Mouse (Mus musculus) forebrain, embryonic 13.5 days (tissue): ENCODE results near the gene Ano1. TPM values are rescaled to one million over a fixed set of nuclear protein-coding genes. Genes with fewer than 3 reads are reported as not detected.

Source experiments
- ATAC-seq: fragments of 200-750 bp; cut with Nextera tagmentation; 2 replicates; pipeline ENCODE4 v1.8.0; 2017
- H3K27ac ChIP-seq: fragments of 300-500 bp; sonication (generic); 2 replicates; pipeline ENCODE4 v1.5.1; 2015; ENCODE audit warnings: inconsistent platforms, mild to moderate bottlenecking, moderate library complexity
- H3K27me3 ChIP-seq: fragments of 300-500 bp; sonication (generic); 2 replicates; pipeline ENCODE4 v1.6.1; 2015; ENCODE audit warnings: mild to moderate bottlenecking, inconsistent platforms
- H3K36me3 ChIP-seq: fragments of 300-500 bp; sonication (generic); 2 replicates; pipeline ENCODE4 v1.6.1; 2015; ENCODE audit warnings: mild to moderate bottlenecking, inconsistent platforms; ENCODE audit not compliant: poor library complexity, severe bottlenecking
- H3K4me1 ChIP-seq: fragments of 300-500 bp; sonication (generic); 2 replicates; pipeline ENCODE4 v1.6.1; 2015; ENCODE audit warnings: inconsistent platforms
- H3K4me2 ChIP-seq: fragments of 300-500 bp; sonication (generic); 2 replicates; pipeline ENCODE4 v1.6.1; 2015; ENCODE audit warnings: inconsistent platforms, mild to moderate bottlenecking, moderate library complexity
- H3K4me3 ChIP-seq: fragments of 300-500 bp; sonication (generic); 2 replicates; pipeline ENCODE4 v1.5.1; 2015; ENCODE audit warnings: mild to moderate bottlenecking, inconsistent platforms
- H3K9ac ChIP-seq: fragments of 300-500 bp; sonication (generic); 2 replicates; pipeline ENCODE4 v1.6.1; 2015; ENCODE audit warnings: mild to moderate bottlenecking, inconsistent platforms
- H3K9me3 ChIP-seq: fragments of 300-500 bp; sonication (generic); replicated peaks from 2 replicates; pipeline ENCODE4 v1.6.1; 2016; ENCODE audit warnings: inconsistent platforms
- WGBS: fragments of 180-500 bp; shearing (Covaris S2); methylation state at CpG from one replicate; pipeline ENCODE4 v1.1.7; 2015; 5-methylcytosine and 5-hydroxymethylcytosine counted together
- polyA plus RNA-seq: library from polyadenylated mRNA; unstranded; fragments of >200 nt; fragmentation: Nextera tagmentation; extraction: Ambion mirVana; gene quantifications from 2 replicates; pipeline ENCODE4 v1.2.1, GENCODE M21; 2015

The Ano1 gene
- polyA plus RNA-seq, 1 experiment from 2014 or later: 12.3 TPM

DNA sequence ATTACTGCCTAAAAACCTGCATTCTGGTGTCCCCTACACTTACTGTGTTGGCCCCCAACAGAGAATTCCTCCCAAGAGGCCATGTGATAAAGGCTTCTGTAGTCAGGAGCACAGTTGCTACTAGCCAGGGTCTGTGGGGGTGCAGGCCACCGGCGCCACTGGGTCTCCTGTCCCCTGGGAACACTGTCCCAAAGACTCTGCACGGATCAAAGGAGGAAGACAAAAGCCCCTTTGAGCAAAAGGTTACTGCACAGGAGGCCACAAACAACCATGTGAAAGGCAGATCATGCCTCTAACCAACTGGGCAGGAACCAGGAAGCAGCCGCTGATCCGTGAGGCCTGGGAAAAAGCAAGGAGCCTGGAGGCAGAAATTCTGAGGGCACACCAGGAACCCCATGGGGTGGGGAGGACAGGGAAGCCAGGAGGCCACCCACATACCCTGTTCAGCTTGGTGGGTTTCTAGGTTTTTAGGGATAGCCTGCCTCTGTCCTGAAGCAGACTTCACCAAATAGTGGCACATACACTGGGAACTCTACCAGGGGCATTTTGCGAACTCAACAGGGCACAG, 151.4 kb downstream of the Ano1 start:
- Histone ChIP-seq H3K36me3 (no peaks in the 10 kb centered on the region; the same call in 1 of the 2 replicates), H3K4me1 (peaks cover 3% of the 10 kb centered on the region; the same call in 1 of the 2 replicates), H3K9me3 (no peaks in the 10 kb centered on the region), H3K27me3 (no peaks in the 10 kb centered on the region), H3K27ac (no peak overlapping the region), H3K4me2 (no peak overlapping the region), H3K9ac (no peak overlapping the region), H3K4me3 (no peak overlapping the region)
- 24% methylated on average over 6 of the region's 6 CpGs for WGBS
- ATAC-seq: no peak

DNA sequence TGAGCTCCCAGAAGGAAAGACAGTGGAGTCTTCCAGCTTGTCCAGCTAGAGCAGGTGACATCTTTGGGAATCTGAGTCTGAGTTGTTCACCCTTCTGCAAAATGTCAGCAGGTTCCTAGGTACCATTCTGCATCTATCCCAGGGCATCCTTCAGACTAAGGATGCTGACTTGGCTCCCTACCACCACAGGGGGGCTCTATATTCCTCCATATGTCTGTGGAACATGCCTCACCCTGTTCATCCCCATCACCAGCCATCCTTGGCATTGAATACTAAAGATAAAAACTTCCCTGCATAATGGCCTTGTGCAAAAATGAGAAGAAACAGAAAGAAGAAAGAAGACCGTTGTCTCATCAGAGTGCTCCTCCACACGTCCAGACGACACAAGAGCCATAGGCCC, 162.3 kb downstream of the Ano1 start:
- Histone ChIP-seq H3K9ac (no peak overlapping the region), H3K4me2 (no peak overlapping the region), H3K36me3 (0 out of 2 replicates have a peak, but pooled peaks cover 9% of the 10 kb centered on the region), H3K9me3 (no peaks in the 10 kb centered on the region), H3K27ac (no peak overlapping the region), H3K27me3 (peaks cover 13% of the 10 kb centered on the region; the same call in 1 of the 2 replicates), H3K4me3 (no peak overlapping the region), H3K4me1 (no peaks in the 10 kb centered on the region)
- no peak for ATAC-seq
- 76% methylated on average over 3 of the region's 3 CpGs for WGBS

DNA sequence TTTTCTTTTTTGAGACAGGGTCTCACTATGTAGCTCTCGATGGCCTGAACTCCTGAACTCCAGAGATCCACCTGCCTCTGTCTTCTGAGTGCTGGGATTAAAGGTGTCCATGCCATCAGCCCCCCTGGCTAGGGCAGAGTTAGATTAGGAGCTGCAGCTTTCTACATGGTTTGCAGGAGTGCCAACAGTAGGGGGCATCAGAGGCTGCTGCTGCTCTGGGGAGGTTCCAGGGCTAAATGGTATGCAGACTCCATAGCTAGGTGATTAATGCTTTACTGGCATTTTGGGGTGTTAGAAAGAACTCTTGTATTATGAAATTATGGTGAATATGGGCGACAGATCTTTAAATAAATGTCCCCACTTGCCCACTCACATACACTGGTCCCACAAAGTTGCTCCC, 164.5 kb downstream of the Ano1 start:
- 42% methylated on average over 2 of the region's 2 CpGs for WGBS
- peaks cover 12% of the 10 kb centered on the region for H3K4me1 ChIP-seq
- no peak overlapping the region for H3K9ac ChIP-seq
- no peaks in the 10 kb centered on the region for H3K9me3 ChIP-seq
- H3K4me3 ChIP-seq: no peak overlapping the region
- H3K4me2 ChIP-seq: no peak overlapping the region
- no peak for ATAC-seq
- H3K27me3 ChIP-seq: peaks cover 16% of the 10 kb centered on the region; the same call in 1 of the 2 replicates
- H3K27ac ChIP-seq: no peak overlapping the region
- H3K36me3 ChIP-seq: 0 out of 2 replicates have a peak, but pooled peaks cover 7% of the 10 kb centered on the region

DNA sequence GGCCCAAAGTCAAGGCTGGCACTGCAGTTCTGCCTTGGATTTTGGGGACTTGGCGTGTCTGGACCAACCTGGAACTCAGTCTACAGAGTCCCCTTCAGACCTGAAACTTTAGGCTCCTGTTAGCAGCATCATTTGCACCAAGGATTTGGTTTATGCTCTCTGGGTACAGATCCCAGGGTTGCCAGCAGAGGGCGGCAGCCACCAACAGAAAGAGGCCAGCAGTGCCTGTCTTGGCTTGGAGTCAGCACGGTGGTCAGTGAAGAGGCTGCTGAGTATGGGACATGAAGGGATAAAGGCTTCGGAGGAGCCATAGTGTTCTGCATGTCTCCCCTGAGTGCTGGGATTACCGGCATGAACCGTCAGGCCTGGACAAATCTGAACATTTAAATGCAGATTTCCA, 166.1 kb downstream of the Ano1 start:
- Histone ChIP-seq H3K4me2 (no peak overlapping the region), H3K9ac (no peak overlapping the region), H3K9me3 (no peaks in the 10 kb centered on the region), H3K4me3 (no peak overlapping the region), H3K4me1 (peaks cover 22% of the 10 kb centered on the region), H3K27me3 (peaks cover 16% of the 10 kb centered on the region; the same call in 1 of the 2 replicates), H3K36me3 (no peaks in the 10 kb centered on the region), H3K27ac (no peak overlapping the region)
- no peak for ATAC-seq
- WGBS: 7% methylated on average over 6 of the region's 6 CpGs

DNA sequence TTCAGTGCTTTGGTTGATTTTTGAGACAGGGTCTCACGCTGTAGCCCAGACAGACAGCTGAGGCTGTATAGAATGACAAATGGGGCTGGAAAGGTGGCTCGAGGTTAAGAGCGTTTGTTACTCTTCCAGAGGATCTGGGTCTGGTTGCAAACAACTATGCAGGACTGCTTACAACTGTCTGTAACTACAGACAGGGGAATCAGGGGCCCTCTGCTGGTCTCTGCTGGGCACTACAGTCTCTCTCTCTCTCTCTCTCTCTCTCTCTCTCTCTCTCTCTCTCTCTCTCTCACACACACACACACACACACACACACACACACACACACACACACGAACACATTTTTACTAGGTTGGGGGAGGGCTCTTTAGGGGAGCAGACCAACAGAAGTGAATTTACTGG, 168.2 kb downstream of the Ano1 start:
- no peak overlapping the region for H3K27ac ChIP-seq
- H3K4me2 ChIP-seq: no peak overlapping the region
- H3K36me3 ChIP-seq: peaks cover 18% of the 10 kb centered on the region
- 3% methylated on average over 4 of the region's 4 CpGs for WGBS
- no peak for ATAC-seq
- peaks cover 16% of the 10 kb centered on the region; the same call in 1 of the 2 replicates for H3K27me3 ChIP-seq
- no peak overlapping the region for H3K9ac ChIP-seq
- H3K4me1 ChIP-seq: peaks cover 24% of the 10 kb centered on the region
- H3K9me3 ChIP-seq: no peaks in the 10 kb centered on the region
- H3K4me3 ChIP-seq: no peak overlapping the region

DNA sequence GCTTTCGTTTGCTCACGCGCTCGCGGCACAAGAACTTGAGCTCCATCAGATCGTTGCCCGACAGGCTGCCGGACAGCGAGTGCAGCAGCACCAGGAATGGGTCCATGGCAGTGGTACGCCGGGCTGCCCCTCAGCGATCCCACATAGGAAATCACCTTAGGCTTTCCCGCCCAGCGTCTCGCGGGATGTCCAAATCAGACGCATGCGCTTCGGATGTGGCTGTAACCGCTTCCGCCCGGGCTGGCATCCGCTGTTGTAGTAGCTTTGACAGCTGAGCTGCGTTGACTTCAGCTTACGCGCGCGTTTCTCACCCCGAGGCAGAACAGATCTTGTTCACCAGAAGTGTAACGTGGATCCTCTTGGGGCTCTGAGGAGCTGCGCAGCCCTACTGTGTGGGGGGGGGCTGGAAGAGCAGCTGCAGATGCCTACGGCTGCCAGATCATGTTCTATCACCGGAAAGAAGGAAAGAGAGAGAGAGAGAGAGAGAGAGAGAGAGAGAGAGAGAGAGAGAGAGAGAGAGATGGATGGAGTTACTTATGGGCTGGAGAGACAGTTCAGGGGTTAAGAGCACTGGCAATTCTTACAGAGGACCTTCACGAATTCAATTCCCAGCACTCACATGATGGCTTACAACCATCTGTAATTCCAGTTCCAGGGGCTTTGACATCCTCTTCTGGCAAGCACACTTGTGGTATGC, 169.3 kb downstream of the Ano1 start, which contains the start of gene Fadd:
TSS of gene Fadd (minus strand) at position 180 of the 697 bp plus-strand sequence.
- Histone ChIP-seq H3K27ac (peak within 1 kb of the TSS; percentile 87), H3K36me3 (peaks cover 26% of the 10 kb centered on the region), H3K4me1 (peaks cover 24% of the 10 kb centered on the region), H3K9me3 (no peaks in the 10 kb centered on the region), H3K4me3 (peak within 1 kb of the TSS; percentile 64), H3K9ac (peak within 1 kb of the TSS; percentile 85), H3K27me3 (peaks cover 16% of the 10 kb centered on the region; the same call in 1 of the 2 replicates), H3K4me2 (peak within 1 kb of the TSS; percentile 77)
- ATAC-seq: peak; percentile 93
- 2% methylated on average over 34 of the region's 34 CpGs for WGBS

DNA sequence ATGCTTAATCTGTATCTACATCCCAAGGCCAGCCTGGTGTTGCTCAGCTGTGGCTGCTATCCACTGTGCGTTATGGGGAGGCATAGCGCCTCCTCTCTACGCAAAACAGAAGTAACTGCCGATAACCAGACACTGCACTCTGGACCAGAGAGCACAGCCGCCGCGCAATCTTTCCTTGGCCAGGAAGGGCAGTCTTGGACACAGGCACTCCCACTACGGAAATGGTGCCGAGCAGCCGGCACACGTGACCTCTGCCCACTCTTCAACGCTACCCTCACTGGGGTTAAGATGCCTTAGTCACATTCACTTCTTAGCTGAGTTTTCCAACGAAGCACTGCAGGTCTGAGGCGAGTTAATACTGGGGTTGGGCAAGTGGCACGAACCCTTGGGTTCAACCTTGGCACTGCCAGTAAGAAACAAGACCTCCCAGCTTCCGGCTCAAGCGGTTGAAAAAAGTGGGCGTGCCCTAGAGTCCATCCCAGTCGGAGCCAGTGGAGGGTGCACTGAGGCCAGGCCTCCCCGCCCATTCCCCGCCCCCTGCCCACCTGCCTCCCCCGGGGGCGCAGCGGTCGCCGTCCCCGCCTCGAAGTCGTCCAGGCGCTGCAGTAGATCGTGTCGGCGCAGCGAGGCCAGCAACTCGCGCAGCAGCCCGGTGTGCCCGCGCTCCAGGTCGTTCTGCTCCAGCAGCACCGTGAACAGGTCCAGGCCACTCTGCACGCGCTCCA, 170.1 kb downstream of the Ano1 start:
- peak; percentile 84 for ATAC-seq
- peaks cover 13% of the 10 kb centered on the region; the same call in 1 of the 2 replicates for H3K27me3 ChIP-seq
- under 1% methylated on average over 43 of the region's 43 CpGs for WGBS

DNA sequence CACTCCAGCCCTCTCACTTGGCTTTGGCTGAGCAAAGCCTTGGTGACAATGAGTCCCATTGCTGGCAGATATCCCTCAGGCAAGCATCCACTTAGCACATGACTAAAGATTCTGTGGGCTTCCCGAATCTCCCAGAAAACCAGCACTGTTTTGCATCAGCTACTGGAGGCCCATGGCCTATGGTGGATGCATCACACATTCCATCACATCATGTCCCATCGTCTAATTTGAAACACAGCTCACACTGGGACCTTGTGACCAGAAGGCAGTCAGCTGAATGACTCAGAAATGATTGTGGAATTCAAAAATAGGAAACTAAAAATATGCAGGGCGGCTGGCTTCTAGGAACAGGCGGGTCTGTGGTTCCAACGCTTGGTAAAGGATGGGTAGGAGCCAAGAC, 173.9 kb downstream of the Ano1 start:
- WGBS: 94% methylated on average over 5 of the region's 5 CpGs
- ATAC-seq: no peak

More for the DNA sequence above, 170.1 kb downstream of the Ano1 start:
- peak overlapping the region; percentile 85 for H3K9ac ChIP-seq
- no peaks in the 10 kb centered on the region for H3K9me3 ChIP-seq
- peaks cover 24% of the 10 kb centered on the region for H3K4me1 ChIP-seq
- peak overlapping the region; percentile 77 for H3K4me2 ChIP-seq
- H3K27ac ChIP-seq: peak overlapping the region; percentile 87
- peaks cover 26% of the 10 kb centered on the region for H3K36me3 ChIP-seq
- H3K4me3 ChIP-seq: peak overlapping the region; percentile 64

DNA sequence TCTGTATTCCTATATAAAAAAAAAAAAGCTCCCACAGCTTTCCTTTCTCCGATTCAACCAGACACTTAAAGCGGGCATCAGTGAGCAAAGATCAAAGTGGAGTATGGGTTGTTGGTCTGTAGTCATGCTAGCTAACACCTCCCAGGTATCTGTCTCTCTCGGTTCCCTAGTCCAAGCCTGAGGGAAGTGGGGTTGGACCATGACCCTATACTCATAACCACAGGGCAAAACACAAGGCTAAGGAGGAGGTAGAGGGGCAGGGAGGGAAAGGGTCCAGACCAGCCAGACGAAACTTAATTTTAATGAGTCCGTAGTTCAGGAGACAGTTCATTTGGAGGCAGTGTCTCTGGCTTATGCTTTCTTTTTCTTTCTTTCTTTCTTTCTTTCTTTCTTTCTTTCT, 179.5 kb downstream of the Ano1 start:
- no peak for ATAC-seq
- Histone ChIP-seq H3K4me1 (no peaks in the 10 kb centered on the region), H3K9ac (no peak overlapping the region), H3K36me3 (no peaks in the 10 kb centered on the region), H3K4me3 (no peak overlapping the region), H3K27ac (no peak overlapping the region), H3K27me3 (no peaks in the 10 kb centered on the region), H3K9me3 (no peaks in the 10 kb centered on the region), H3K4me2 (no peak overlapping the region)
- 85% methylated on average over 5 of the region's 5 CpGs for WGBS

More for the DNA sequence above, 173.9 kb downstream of the Ano1 start:
- H3K36me3 ChIP-seq: peaks cover 26% of the 10 kb centered on the region
- H3K27me3 ChIP-seq: no peaks in the 10 kb centered on the region
- no peak overlapping the region for H3K9ac ChIP-seq
- no peak overlapping the region for H3K4me2 ChIP-seq
- H3K4me3 ChIP-seq: no peak overlapping the region
- H3K27ac ChIP-seq: no peak overlapping the region
- peaks cover 18% of the 10 kb centered on the region for H3K4me1 ChIP-seq
- H3K9me3 ChIP-seq: no peaks in the 10 kb centered on the region

DNA sequence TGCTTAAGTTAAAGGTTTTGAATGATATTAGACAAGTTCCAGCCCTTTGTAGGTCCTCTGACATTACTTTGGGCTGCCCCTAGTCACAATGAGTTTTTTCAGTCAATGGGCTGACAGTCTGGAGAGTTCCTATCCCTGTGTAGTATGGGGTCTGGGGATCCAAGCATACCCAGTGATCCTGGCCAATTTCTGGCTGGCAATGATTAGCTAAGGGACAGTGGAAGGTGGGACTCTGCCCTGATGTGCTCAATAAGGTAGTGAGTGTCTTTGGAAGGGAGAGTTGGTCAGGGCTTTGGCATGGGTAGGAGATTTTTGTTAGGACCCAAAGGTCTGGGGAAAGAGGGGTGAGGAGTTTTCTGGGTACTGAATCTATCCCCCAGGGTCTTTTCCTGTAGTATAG, 180.2 kb downstream of the Ano1 start:
- no peak overlapping the region for H3K4me3 ChIP-seq
- no peaks in the 10 kb centered on the region for H3K9me3 ChIP-seq
- H3K9ac ChIP-seq: no peak overlapping the region
- H3K36me3 ChIP-seq: no peaks in the 10 kb centered on the region
- no peak overlapping the region for H3K27ac ChIP-seq
- H3K4me2 ChIP-seq: no peak overlapping the region
- no peaks in the 10 kb centered on the region for H3K27me3 ChIP-seq
- no peak for ATAC-seq
- no peaks in the 10 kb centered on the region for H3K4me1 ChIP-seq

DNA sequence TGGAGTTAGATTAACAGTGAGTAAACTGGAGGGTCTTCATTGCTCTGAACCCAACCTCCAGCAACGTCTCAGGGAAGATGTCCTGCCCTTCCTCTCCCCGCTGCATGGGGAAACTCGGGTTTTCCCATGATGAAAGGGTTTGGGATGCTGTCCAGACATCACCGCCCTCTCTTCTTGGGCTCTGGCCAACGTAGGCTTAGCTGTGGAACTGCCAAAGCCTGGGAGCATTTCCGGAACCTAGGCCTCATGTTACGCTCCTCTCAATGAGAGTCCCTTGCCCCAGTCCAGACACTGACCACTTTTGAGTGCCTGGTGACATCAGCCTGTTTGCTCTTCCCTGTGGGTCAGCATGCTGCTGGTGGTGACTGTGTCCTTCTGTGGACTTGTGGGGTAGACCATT, 182.3 kb downstream of the Ano1 start:
- Histone ChIP-seq H3K9ac (no peak overlapping the region), H3K27me3 (0 out of 2 replicates have a peak, but pooled peaks cover 4% of the 10 kb centered on the region), H3K9me3 (no peaks in the 10 kb centered on the region), H3K27ac (no peak overlapping the region), H3K36me3 (no peaks in the 10 kb centered on the region), H3K4me3 (no peak overlapping the region), H3K4me1 (no peaks in the 10 kb centered on the region), H3K4me2 (no peak overlapping the region)
- WGBS: 65% methylated on average over 7 of the region's 7 CpGs
- no peak for ATAC-seq

DNA sequence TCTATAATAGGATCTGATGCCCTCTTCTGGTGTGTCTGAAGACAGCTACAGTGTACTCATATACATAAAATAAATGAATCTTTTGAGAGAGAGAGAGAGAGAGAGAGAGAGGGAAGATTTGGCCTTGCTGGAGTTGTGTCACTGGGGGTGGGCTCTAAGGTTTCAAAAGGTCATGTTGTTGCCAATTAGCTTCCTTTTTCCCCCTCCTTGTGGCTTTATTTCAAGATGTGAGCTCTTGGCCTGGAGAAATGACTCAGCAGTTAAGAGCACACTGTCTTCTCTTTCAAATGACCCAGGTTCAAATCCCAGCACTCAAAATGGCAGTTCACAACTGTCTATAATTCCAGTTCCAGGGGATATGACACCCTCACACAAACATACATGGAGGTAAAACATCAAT, 183.7 kb downstream of the Ano1 start:
- Histone ChIP-seq H3K4me2 (no peak overlapping the region), H3K36me3 (no peaks in the 10 kb centered on the region), H3K27me3 (0 out of 2 replicates have a peak, but pooled peaks cover 4% of the 10 kb centered on the region), H3K4me1 (peaks cover 4% of the 10 kb centered on the region; the same call in 1 of the 2 replicates), H3K9ac (no peak overlapping the region), H3K27ac (no peak overlapping the region), H3K4me3 (no peak overlapping the region), H3K9me3 (no peaks in the 10 kb centered on the region)
- no peak for ATAC-seq
